Mouse (Mus musculus): ENCODE measurements around the gene Ces5a. TPM values are rescaled to one million over a fixed set of nuclear protein-coding genes. Genes with fewer than 3 reads are reported as not detected.

The Ces5a gene
- total RNA-seq, 2 experiments from 2014 or later = 0.68 to 0.70 TPM

Other genes with a start within 250 kb of the Ces5a start
- not detected for gene Ces1g, start 198.5 kb downstream of the Ces5a start, total RNA-seq (2021)
- not detected for gene Ces1h, start 156.1 kb downstream of the Ces5a start, total RNA-seq (2021)